Comparison of ENCODE assay signal across 16 mouse cellular contexts in genomic region chr3:41158314-41158973, GRCm38 (mm10).
DNase-seq lines count a peak whose midpoint lies in the region; ATAC-seq and TF ChIP-seq lines count a peak whose summit lies in the region.
"Had no signal": no experiment of that assay in that cellular context is flagged by ENCODE, and none has a peak within 500 bp of the region (broad histone marks: within the 10 kb centered on the region; RNA-seq: fewer than 3 reads in every experiment).

No protein-coding gene starts in this region.

- H3K4me3 ChIP-seq in forebrain, embryonic 15.5 days = no peak overlapping the region
- no peak overlapping the region for H3K4me3 ChIP-seq in forebrain, embryonic 12.5 days (replicated peaks)
- no peak overlapping the region for H3K4me3 ChIP-seq in heart, embryonic 16.5 days (ENCODE audit: low read length)
- H3K4me3 ChIP-seq in lung, embryonic 15.5 days = no peak overlapping the region
- H3K4me3 ChIP-seq in lung, adult 2 months (replicated peaks; ENCODE audit: extremely low read depth, low read depth, low read length) = no peak overlapping the region
- H3K4me3 ChIP-seq: midbrain, embryonic 13.5 days had no signal

- no peak for DNase-seq in heart, postnatal 10 days
- no peak for DNase-seq in lung, adult 2 months
- peak; percentile 3 for DNase-seq in heart, postnatal 4 days
- DNase-seq in cerebellum, adult 18-20 months = no peak
- DNase-seq: adrenal gland, postnatal 36 days; B cell, adult 2 months; cerebellum, adult 11-12 months; kidney, postnatal 14 days; right cerebral cortex, postnatal 4 days; thymus, adult 2 months had no signal

- H3K27ac ChIP-seq in forebrain, embryonic 15.5 days (replicated peaks) = peak overlapping the region; percentile 52
- H3K27ac ChIP-seq in forebrain, embryonic 12.5 days = no peak overlapping the region
- H3K27ac ChIP-seq in heart, embryonic 16.5 days (ENCODE audit: low read length) = peak overlapping the region; percentile 84
- no peak overlapping the region for H3K27ac ChIP-seq in lung, embryonic 15.5 days
- H3K27ac ChIP-seq: midbrain, embryonic 13.5 days had no signal

- intact Hi-C loops in heart, postnatal 10 days (cut with DNase I) = no loop called here

- ATAC-seq in forebrain, embryonic 15.5 days (replicated peaks) = peak; percentile 80
- no peak for ATAC-seq in forebrain, embryonic 12.5 days (ENCODE audit: low FRiP score)
- ATAC-seq in heart, embryonic 16.5 days (replicated peaks; ENCODE audit: extremely low read depth, insufficient read depth, low FRiP score) = peak; percentile 79
- ATAC-seq in lung, embryonic 15.5 days (ENCODE audit: borderline replicate concordance, extremely low read depth, low FRiP score, low TSS enrichment) = peak; percentile 27; the same call in 1 of the 2 replicates
- ATAC-seq: intestine, embryonic 16.5 days; midbrain, embryonic 13.5 days had no signal

- no peaks in the 10 kb centered on the region for H3K36me3 ChIP-seq in forebrain, embryonic 15.5 days
- no peaks in the 10 kb centered on the region for H3K36me3 ChIP-seq in forebrain, embryonic 12.5 days (replicated peaks)
- H3K36me3 ChIP-seq in heart, embryonic 16.5 days (ENCODE audit: control insufficient read depth, insufficient read depth) = no peaks in the 10 kb centered on the region
- no peaks in the 10 kb centered on the region for H3K36me3 ChIP-seq in lung, embryonic 15.5 days
- H3K36me3 ChIP-seq: midbrain, embryonic 13.5 days had no signal

- no peak overlapping the region for H3K4me2 ChIP-seq in forebrain, embryonic 15.5 days (replicated peaks)
- H3K4me2 ChIP-seq in forebrain, embryonic 12.5 days = no peak overlapping the region
- H3K4me2 ChIP-seq in heart, embryonic 16.5 days (ENCODE audit: low read depth, low read length) = peak overlapping the region; percentile 6; the same call in 1 of the 2 replicates
- no peak overlapping the region for H3K4me2 ChIP-seq in lung, embryonic 15.5 days
- H3K4me2 ChIP-seq: midbrain, embryonic 13.5 days had no signal

- H3K4me1 ChIP-seq in forebrain, embryonic 15.5 days = no peaks in the 10 kb centered on the region
- H3K4me1 ChIP-seq in forebrain, embryonic 12.5 days = no peaks in the 10 kb centered on the region
- H3K4me1 ChIP-seq in heart, embryonic 16.5 days (ENCODE audit: control insufficient read depth, insufficient read depth, low read length) = peaks cover 21% of the 10 kb centered on the region
- no peaks in the 10 kb centered on the region for H3K4me1 ChIP-seq in lung, embryonic 15.5 days
- no peaks in the 10 kb centered on the region for H3K4me1 ChIP-seq in lung, adult 2 months (ENCODE audit: control insufficient read depth, insufficient read depth, low read length)

- H3K27me3 ChIP-seq in forebrain, embryonic 15.5 days = no peaks in the 10 kb centered on the region
- H3K27me3 ChIP-seq in forebrain, embryonic 12.5 days = no peaks in the 10 kb centered on the region
- H3K27me3 ChIP-seq in heart, embryonic 16.5 days (ENCODE audit: control insufficient read depth, insufficient read depth, low read length) = no peaks in the 10 kb centered on the region
- no peaks in the 10 kb centered on the region for H3K27me3 ChIP-seq in lung, embryonic 15.5 days
- H3K27me3 ChIP-seq: midbrain, embryonic 13.5 days had no signal

- 80% methylated on average over 12 of the region's 12 CpGs for WGBS in forebrain, embryonic 15.5 days
- 84% methylated on average over 12 of the region's 12 CpGs for WGBS in forebrain, embryonic 12.5 days
- WGBS in heart, embryonic 16.5 days = 23% methylated on average over 12 of the region's 12 CpGs
- 49% methylated on average over 12 of the region's 12 CpGs for WGBS in lung, embryonic 15.5 days
- WGBS in lung, adult 2 months = 61% methylated on average over 12 of the region's 12 CpGs

- no peak for TF ChIP-seq CTCF in lung, adult 2 months (IDR thresholded peaks at IDR 0.05; ENCODE audit: insufficient read depth, low read length)

- no peak for TF ChIP-seq POLR2A in lung, adult 2 months (IDR thresholded peaks at IDR 0.05; ENCODE audit: borderline replicate concordance, extremely low read depth, low read depth, low read length)

- no peaks in the 10 kb centered on the region for H3K9me3 ChIP-seq in forebrain, embryonic 15.5 days
- H3K9me3 ChIP-seq in forebrain, embryonic 12.5 days = no peaks in the 10 kb centered on the region
- no peaks in the 10 kb centered on the region for H3K9me3 ChIP-seq in heart, embryonic 16.5 days (replicated peaks; ENCODE audit: control insufficient read depth, low read length)
- no peaks in the 10 kb centered on the region for H3K9me3 ChIP-seq in lung, embryonic 15.5 days
- H3K9me3 ChIP-seq: midbrain, embryonic 13.5 days had no signal

- H3K9ac ChIP-seq in forebrain, embryonic 15.5 days (replicated peaks) = no peak overlapping the region
- no peak overlapping the region for H3K9ac ChIP-seq in forebrain, embryonic 12.5 days
- no peak overlapping the region for H3K9ac ChIP-seq in heart, embryonic 16.5 days (ENCODE audit: low read length)
- no peak overlapping the region for H3K9ac ChIP-seq in lung, embryonic 15.5 days
- H3K9ac ChIP-seq: midbrain, embryonic 13.5 days had no signal

Comparison
In these comparisons a context has a peak if more than half of its experiments do, and no peak if none do; other contexts are left out.
1. H3K27ac ChIP-seq: peak in forebrain, embryonic 15.5 days (single experiment) and heart, embryonic 16.5 days (single experiment); none in forebrain, embryonic 12.5 days (single experiment) and lung, embryonic 15.5 days (single experiment).